Mouse (Mus musculus): ENCODE results near the gene Slc25a54.

GRCm38 (mm10) chr3:109152561-109152960, 72.3 kb downstream of the Slc25a54 start:
- TF ChIP-seq POLR2A (IDR thresholded peaks at IDR 0.05; ENCODE audit: borderline replicate concordance, extremely low read depth, low read depth, low read length) (no peak), CTCF (IDR thresholded peaks at IDR 0.05; ENCODE audit: insufficient read depth, low read length) (no peak)

All from lung, adult 2 months (tissue).